Mouse (Mus musculus): ENCODE results near the gene Fgf2. TPM values are rescaled to one million over a fixed set of nuclear protein-coding genes. Genes with fewer than 3 reads are reported as not detected.
A peak's percentile ranks its signal among the peaks of the same experiment; 100 is the strongest.

Gene Fgf2
- polyA plus RNA-seq, 1 experiment from 2014 or later, result 0.29 TPM

DNA sequence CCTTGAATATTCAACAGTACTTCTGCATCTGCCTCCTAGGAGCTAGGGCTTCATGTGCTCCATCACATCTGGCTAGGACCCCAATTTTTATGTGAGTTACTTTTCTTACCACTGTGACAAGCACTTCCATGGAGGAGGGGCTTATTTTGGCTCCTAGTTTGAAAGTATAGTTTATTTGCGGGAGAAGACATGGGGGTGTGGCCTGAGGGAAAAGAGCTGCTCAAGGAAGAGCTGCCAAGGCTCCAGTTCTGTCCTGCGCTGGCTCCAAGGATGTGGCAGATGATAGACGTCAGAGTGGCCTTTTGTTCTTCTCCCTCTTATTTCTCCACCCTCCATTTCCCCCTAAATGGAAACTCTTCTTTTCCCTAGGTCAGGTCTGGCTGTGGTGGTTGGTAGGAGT lies 17.8 kb downstream of the Fgf2 start:
- no peak overlapping the region for H3K9ac ChIP-seq (replicated peaks)
- no peak overlapping the region for H3K27ac ChIP-seq (ENCODE audit: low read depth)
- no peak for DNase-seq
- H3K9me3 ChIP-seq (ENCODE audit: low read length), result no peaks in the 10 kb centered on the region
- H3K4me3 ChIP-seq (ENCODE audit: low read depth, low read length), result no peak overlapping the region
- H3K27me3 ChIP-seq (ENCODE audit: insufficient read depth, low read length), result no peaks in the 10 kb centered on the region
- TF ChIP-seq EP300 (IDR thresholded peaks at IDR 0.05; ENCODE audit: low read depth) (no peak), CTCF (IDR thresholded peaks at IDR 0.05; ENCODE audit: low read depth) (no peak)
- H3K36me3 ChIP-seq (replicated peaks; ENCODE audit: insufficient read depth, low read length), result no peaks in the 10 kb centered on the region
- 54% methylated on average over 3 of the region's 3 CpGs for WGBS (ENCODE audit: insufficient replicate concordance)
- H3K4me2 ChIP-seq (ENCODE audit: low read depth, low read length), result no peak overlapping the region
- no peaks in the 10 kb centered on the region for H3K4me1 ChIP-seq (ENCODE audit: insufficient read depth)
- no peak for ATAC-seq

DNA sequence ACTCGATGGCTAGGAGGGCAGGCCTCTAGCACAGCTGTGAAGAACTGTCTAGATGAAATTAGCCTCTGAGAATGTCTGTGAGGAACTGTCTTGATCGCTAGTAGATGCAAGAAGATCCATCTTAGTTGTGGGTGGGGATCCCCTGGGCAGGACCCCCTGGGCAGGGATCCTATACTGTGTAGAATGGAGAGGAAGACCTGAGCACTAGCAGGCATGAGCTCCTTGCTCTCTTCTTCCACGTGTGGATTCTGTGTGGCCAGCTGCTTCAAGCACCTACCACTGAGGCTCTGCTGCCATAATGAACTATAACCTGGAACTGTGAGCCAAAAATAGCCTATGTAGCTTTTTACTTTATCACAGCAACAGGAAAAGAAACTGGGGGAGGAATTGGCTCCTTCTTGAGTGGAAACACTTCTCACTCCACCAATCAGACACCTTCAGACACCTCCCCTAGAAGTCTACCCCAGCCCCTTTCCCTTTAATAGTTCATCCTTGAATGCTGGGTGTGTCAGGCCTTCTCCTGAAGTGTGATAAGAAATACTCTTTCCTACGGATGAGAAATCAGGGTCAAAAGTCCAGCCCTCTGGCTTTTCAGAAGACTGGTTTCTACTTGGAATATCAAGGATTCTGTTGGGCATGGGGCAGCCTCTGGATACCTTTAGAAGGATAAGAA lies 18.4 kb downstream of the Fgf2 start:
- Histone ChIP-seq H3K27ac (ENCODE audit: low read depth) (no peak overlapping the region), H3K9ac (replicated peaks) (no peak overlapping the region), H3K4me2 (ENCODE audit: low read depth, low read length) (no peak overlapping the region), H3K9me3 (ENCODE audit: low read length) (no peaks in the 10 kb centered on the region), H3K36me3 (replicated peaks; ENCODE audit: insufficient read depth, low read length) (no peaks in the 10 kb centered on the region), H3K27me3 (ENCODE audit: insufficient read depth, low read length) (no peaks in the 10 kb centered on the region), H3K4me3 (ENCODE audit: low read depth, low read length) (no peak overlapping the region), H3K4me1 (ENCODE audit: insufficient read depth) (no peaks in the 10 kb centered on the region)
- no peak for ATAC-seq
- WGBS (ENCODE audit: insufficient replicate concordance), result 40% methylated on average over 4 of the region's 4 CpGs
- DNase-seq, result no peak
- TF ChIP-seq EP300 (IDR thresholded peaks at IDR 0.05; ENCODE audit: low read depth), result no peak
- no peak for TF ChIP-seq CTCF (IDR thresholded peaks at IDR 0.05; ENCODE audit: low read depth)

DNA sequence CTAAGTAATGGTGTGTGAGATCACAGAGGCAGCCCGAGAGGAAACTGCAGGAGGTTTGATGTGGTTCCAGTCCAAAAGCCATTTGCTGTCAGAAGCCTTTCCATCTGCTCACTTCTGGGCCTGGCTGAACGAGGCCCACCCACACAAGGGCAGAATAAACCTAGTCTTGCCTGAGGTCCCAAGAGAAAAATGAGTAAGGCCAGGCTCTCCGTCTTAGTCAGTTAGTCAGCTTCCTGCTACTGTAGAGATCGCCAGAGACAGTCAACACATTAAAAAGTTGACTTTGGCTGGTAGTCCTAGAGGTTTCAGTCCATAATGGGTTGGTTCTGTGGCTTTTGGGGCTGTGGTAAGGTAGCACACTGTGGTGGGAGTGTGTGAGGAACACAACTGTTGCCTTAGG lies 22.3 kb downstream of the Fgf2 start:
- Histone ChIP-seq H3K9ac (replicated peaks) (no peak overlapping the region), H3K4me2 (ENCODE audit: low read depth, low read length) (no peak overlapping the region), H3K9me3 (ENCODE audit: low read length) (no peaks in the 10 kb centered on the region), H3K27me3 (ENCODE audit: insufficient read depth, low read length) (no peaks in the 10 kb centered on the region), H3K36me3 (replicated peaks; ENCODE audit: insufficient read depth, low read length) (no peaks in the 10 kb centered on the region), H3K4me1 (ENCODE audit: insufficient read depth) (no peaks in the 10 kb centered on the region), H3K4me3 (ENCODE audit: low read depth, low read length) (no peak overlapping the region), H3K27ac (ENCODE audit: low read depth) (no peak overlapping the region)
- ATAC-seq (no peak), DNase-seq (no peak)
- no peak for TF ChIP-seq CTCF (IDR thresholded peaks at IDR 0.05; ENCODE audit: low read depth)
- no peak for TF ChIP-seq EP300 (IDR thresholded peaks at IDR 0.05; ENCODE audit: low read depth)
- WGBS (ENCODE audit: insufficient replicate concordance), result 60% methylated on average over 4 of the region's 4 CpGs

DNA sequence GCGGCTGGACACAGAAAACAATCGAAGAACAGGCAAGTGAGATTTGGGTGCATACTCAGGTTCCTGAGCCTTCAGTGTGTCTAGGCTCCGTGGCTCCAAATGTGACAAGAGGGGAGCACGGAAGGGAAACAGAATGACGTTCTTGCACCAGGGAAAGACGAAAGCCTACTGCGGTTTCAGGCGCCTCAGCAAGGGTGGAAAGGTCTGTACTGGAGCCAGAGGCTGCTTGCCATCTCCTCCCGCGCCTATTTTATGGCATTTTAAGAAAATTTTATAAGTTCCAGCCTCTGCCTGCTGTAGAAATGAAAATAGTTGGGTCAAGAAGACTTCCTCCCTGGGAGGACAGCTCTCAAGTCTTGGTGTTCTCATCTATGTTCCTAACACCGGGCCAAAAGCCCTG lies 25.6 kb downstream of the Fgf2 start:
- Histone ChIP-seq H3K4me2 (ENCODE audit: low read depth, low read length) (no peak overlapping the region), H3K4me1 (ENCODE audit: insufficient read depth) (no peaks in the 10 kb centered on the region), H3K36me3 (replicated peaks; ENCODE audit: insufficient read depth, low read length) (no peaks in the 10 kb centered on the region), H3K4me3 (ENCODE audit: low read depth, low read length) (no peak overlapping the region), H3K9ac (replicated peaks) (no peak overlapping the region), H3K27me3 (ENCODE audit: insufficient read depth, low read length) (no peaks in the 10 kb centered on the region), H3K9me3 (ENCODE audit: low read length) (no peaks in the 10 kb centered on the region), H3K27ac (ENCODE audit: low read depth) (no peak overlapping the region)
- TF ChIP-seq CTCF (IDR thresholded peaks at IDR 0.05; ENCODE audit: low read depth) (no peak), EP300 (IDR thresholded peaks at IDR 0.05; ENCODE audit: low read depth) (no peak)
- ATAC-seq (no peak), DNase-seq (no peak)
- 79% methylated on average over 11 of the region's 11 CpGs for WGBS (ENCODE audit: insufficient replicate concordance)

DNA sequence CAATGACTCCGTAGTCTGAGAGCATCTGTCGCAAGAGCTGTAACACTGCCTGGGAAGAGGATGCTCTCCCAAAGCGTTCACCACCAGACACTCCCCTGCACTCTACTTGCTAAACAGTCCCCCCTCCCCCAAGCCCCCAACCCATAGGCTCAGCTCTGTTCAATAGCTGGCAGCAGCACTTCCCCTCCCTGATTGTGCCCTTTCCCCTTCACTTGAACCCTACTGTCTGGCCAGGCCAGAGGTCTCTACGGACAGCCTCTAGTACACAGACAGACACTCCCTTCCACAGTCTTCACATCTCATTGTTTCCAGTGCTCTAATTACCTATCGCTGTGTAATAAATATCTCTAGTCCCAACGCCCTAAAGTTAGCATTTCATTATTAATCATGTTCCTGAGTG lies 29.8 kb downstream of the Fgf2 start:
- no peak overlapping the region for H3K4me3 ChIP-seq (ENCODE audit: low read depth, low read length)
- no peaks in the 10 kb centered on the region for H3K4me1 ChIP-seq (ENCODE audit: insufficient read depth)
- H3K36me3 ChIP-seq (replicated peaks; ENCODE audit: insufficient read depth, low read length), result no peaks in the 10 kb centered on the region
- DNase-seq (no peak), ATAC-seq (no peak)
- WGBS (ENCODE audit: insufficient replicate concordance), result 73% methylated on average over 6 of the region's 6 CpGs
- no peak overlapping the region for H3K4me2 ChIP-seq (ENCODE audit: low read depth, low read length)
- H3K9me3 ChIP-seq (ENCODE audit: low read length), result no peaks in the 10 kb centered on the region
- no peak overlapping the region for H3K27ac ChIP-seq (ENCODE audit: low read depth)
- H3K9ac ChIP-seq (replicated peaks), result no peak overlapping the region
- no peaks in the 10 kb centered on the region for H3K27me3 ChIP-seq (ENCODE audit: insufficient read depth, low read length)
- TF ChIP-seq CTCF (IDR thresholded peaks at IDR 0.05; ENCODE audit: low read depth) (no peak), EP300 (IDR thresholded peaks at IDR 0.05; ENCODE audit: low read depth) (no peak)

DNA sequence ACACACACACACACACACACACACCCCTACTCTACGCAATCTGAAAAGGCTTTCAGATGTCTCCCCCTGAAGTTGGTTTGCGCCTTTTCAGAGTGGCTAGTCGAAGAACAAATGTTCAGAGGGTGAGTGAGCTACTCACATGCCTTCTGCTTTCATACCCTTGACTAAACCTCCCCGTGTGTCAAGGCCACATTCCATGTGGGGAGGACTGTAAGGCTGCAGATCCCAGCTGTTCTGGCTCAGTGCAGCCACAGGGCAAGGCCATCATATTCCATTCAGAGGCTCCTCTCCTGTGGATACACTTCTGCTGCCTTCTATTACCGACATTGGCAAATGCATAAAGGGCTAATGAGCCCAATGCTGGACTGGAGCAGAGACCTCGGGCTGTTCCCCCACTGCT lies 30.3 kb downstream of the Fgf2 start:
- TF ChIP-seq CTCF (IDR thresholded peaks at IDR 0.05; ENCODE audit: low read depth), result no peak
- TF ChIP-seq EP300 (IDR thresholded peaks at IDR 0.05; ENCODE audit: low read depth), result no peak
- ATAC-seq (no peak), DNase-seq (no peak)
- Histone ChIP-seq H3K4me3 (ENCODE audit: low read depth, low read length) (no peak overlapping the region), H3K4me2 (ENCODE audit: low read depth, low read length) (no peak overlapping the region), H3K4me1 (ENCODE audit: insufficient read depth) (no peaks in the 10 kb centered on the region), H3K9me3 (ENCODE audit: low read length) (no peaks in the 10 kb centered on the region), H3K36me3 (replicated peaks; ENCODE audit: insufficient read depth, low read length) (no peaks in the 10 kb centered on the region), H3K27ac (ENCODE audit: low read depth) (no peak overlapping the region), H3K27me3 (ENCODE audit: insufficient read depth, low read length) (no peaks in the 10 kb centered on the region), H3K9ac (replicated peaks) (no peak overlapping the region)
- WGBS (ENCODE audit: insufficient replicate concordance), result 78% methylated on average over 6 of the region's 6 CpGs

DNA sequence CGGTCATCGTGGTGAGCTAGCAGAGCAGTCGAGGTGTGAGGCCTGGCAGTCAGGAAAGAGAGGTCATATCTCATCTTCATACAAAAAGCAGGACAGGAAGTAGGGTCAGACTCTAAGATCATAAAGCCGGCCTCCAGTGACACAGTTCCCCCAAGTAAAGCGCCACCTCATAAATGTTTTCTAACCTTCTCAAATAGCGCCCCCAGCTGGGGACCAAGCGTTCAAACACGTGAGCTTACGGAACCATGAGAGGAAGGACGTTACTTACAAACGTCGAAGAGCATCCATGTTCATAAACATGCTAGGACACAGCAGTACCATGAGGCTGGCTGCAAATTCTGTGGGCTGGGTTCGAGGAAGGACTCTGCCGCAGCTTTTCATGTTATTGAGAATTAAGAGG lies 31.1 kb downstream of the Fgf2 start:
- H3K27ac ChIP-seq (ENCODE audit: low read depth), result no peak overlapping the region
- no peak overlapping the region for H3K4me2 ChIP-seq (ENCODE audit: low read depth, low read length)
- H3K27me3 ChIP-seq (ENCODE audit: insufficient read depth, low read length), result no peaks in the 10 kb centered on the region
- ATAC-seq (no peak), DNase-seq (no peak)
- 71% methylated on average over 14 of the region's 14 CpGs for WGBS (ENCODE audit: insufficient replicate concordance)
- no peaks in the 10 kb centered on the region for H3K9me3 ChIP-seq (ENCODE audit: low read length)
- no peak overlapping the region for H3K4me3 ChIP-seq (ENCODE audit: low read depth, low read length)
- no peaks in the 10 kb centered on the region for H3K4me1 ChIP-seq (ENCODE audit: insufficient read depth)
- TF ChIP-seq CTCF (IDR thresholded peaks at IDR 0.05; ENCODE audit: low read depth), result peak; percentile 33
- TF ChIP-seq EP300 (IDR thresholded peaks at IDR 0.05; ENCODE audit: low read depth), result no peak
- H3K36me3 ChIP-seq (replicated peaks; ENCODE audit: insufficient read depth, low read length), result no peaks in the 10 kb centered on the region
- H3K9ac ChIP-seq (replicated peaks), result no peak overlapping the region

Measured in liver, postnatal 0 days (tissue).